Mouse (Mus musculus): ENCODE results near the gene Prr13. TPM values are rescaled to one million over a fixed set of nuclear protein-coding genes. Genes with fewer than 3 reads are reported as not detected.

The Prr13 gene
- polyA plus RNA-seq, 1 experiment: 18.5 TPM

GRCm38 (mm10) chr15:102503447-102503846, 44.6 kb downstream of the Prr13 start, which contains the start of gene Gm10337:
Gm10337 (plus strand) TSS chr15:102503722.
- Histone ChIP-seq H3K27ac (ENCODE audit: control insufficient read depth, insufficient read depth, low read depth, low read length) (no peak within 1 kb of the TSS), H3K36me3 (ENCODE audit: control insufficient read depth, insufficient read depth, low read length) (peaks cover 1% of the 10 kb centered on the region; the same call in 1 of the 2 replicates), H3K4me3 (ENCODE audit: control insufficient read depth, low read depth, low read length) (no peak within 1 kb of the TSS), H3K4me1 (ENCODE audit: control insufficient read depth, insufficient read depth, low read length) (no peaks in the 10 kb centered on the region), H3K27me3 (ENCODE audit: control insufficient read depth, insufficient read depth, low read length) (no peaks in the 10 kb centered on the region)
- TF ChIP-seq CTCF (IDR thresholded peaks at IDR 0.05; ENCODE audit: control insufficient read depth, insufficient read depth, insufficient replicate concordance, low read depth, low read length): no peak

- Histone ChIP-seq H3K27ac (ENCODE audit: control insufficient read depth, insufficient read depth, low read depth, low read length) (no peak overlapping the region), H3K4me3 (ENCODE audit: control insufficient read depth, low read depth, low read length) (no peak overlapping the region), H3K27me3 (ENCODE audit: control insufficient read depth, insufficient read depth, low read length) (no peaks in the 10 kb centered on the region), H3K36me3 (ENCODE audit: control insufficient read depth, insufficient read depth, low read length) (peaks cover 1% of the 10 kb centered on the region; the same call in 1 of the 2 replicates), H3K4me1 (ENCODE audit: control insufficient read depth, insufficient read depth, low read length) (no peaks in the 10 kb centered on the region)
- TF ChIP-seq POLR2A (IDR thresholded peaks at IDR 0.05; ENCODE audit: control insufficient read depth, low read depth, low read length) (no peak), CTCF (IDR thresholded peaks at IDR 0.05; ENCODE audit: control insufficient read depth, insufficient read depth, insufficient replicate concordance, low read depth, low read length) (no peak)
Observed at GRCm38 (mm10) chr15:102503924-102504782, 45.3 kb downstream of the Prr13 start.

GRCm38 (mm10) chr15:102505073-102505769, 46.4 kb downstream of the Prr13 start:
- Histone ChIP-seq H3K27ac (ENCODE audit: control insufficient read depth, insufficient read depth, low read depth, low read length) (no peak overlapping the region), H3K4me1 (ENCODE audit: control insufficient read depth, insufficient read depth, low read length) (peaks cover 5% of the 10 kb centered on the region), H3K27me3 (ENCODE audit: control insufficient read depth, insufficient read depth, low read length) (no peaks in the 10 kb centered on the region), H3K36me3 (ENCODE audit: control insufficient read depth, insufficient read depth, low read length) (no peaks in the 10 kb centered on the region; the same call in 1 of the 2 replicates), H3K4me3 (ENCODE audit: control insufficient read depth, low read depth, low read length) (no peak overlapping the region)
- TF ChIP-seq CTCF (IDR thresholded peaks at IDR 0.05; ENCODE audit: control insufficient read depth, insufficient read depth, insufficient replicate concordance, low read depth, low read length) (no peak), POLR2A (IDR thresholded peaks at IDR 0.05; ENCODE audit: control insufficient read depth, low read depth, low read length) (no peak)

- Histone ChIP-seq H3K27ac (ENCODE audit: control insufficient read depth, insufficient read depth, low read depth, low read length) (no peak overlapping the region), H3K4me1 (ENCODE audit: control insufficient read depth, insufficient read depth, low read length) (peaks cover 8% of the 10 kb centered on the region), H3K4me3 (ENCODE audit: control insufficient read depth, low read depth, low read length) (no peak overlapping the region), H3K36me3 (ENCODE audit: control insufficient read depth, insufficient read depth, low read length) (no peaks in the 10 kb centered on the region), H3K27me3 (ENCODE audit: control insufficient read depth, insufficient read depth, low read length) (no peaks in the 10 kb centered on the region)
- no peak for TF ChIP-seq POLR2A (IDR thresholded peaks at IDR 0.05; ENCODE audit: control insufficient read depth, low read depth, low read length)
- TF ChIP-seq CTCF (IDR thresholded peaks at IDR 0.05; ENCODE audit: control insufficient read depth, insufficient read depth, insufficient replicate concordance, low read depth, low read length): no peak
Observed at GRCm38 (mm10) chr15:102505770-102506463, 47.1 kb downstream of the Prr13 start.

- no peak overlapping the region for H3K27ac ChIP-seq (ENCODE audit: control insufficient read depth, insufficient read depth, low read depth, low read length)
- peaks cover 12% of the 10 kb centered on the region for H3K4me1 ChIP-seq (ENCODE audit: control insufficient read depth, insufficient read depth, low read length)
- H3K4me3 ChIP-seq (ENCODE audit: control insufficient read depth, low read depth, low read length): no peak overlapping the region
- no peak for TF ChIP-seq CTCF (IDR thresholded peaks at IDR 0.05; ENCODE audit: control insufficient read depth, insufficient read depth, insufficient replicate concordance, low read depth, low read length)
- TF ChIP-seq POLR2A (IDR thresholded peaks at IDR 0.05; ENCODE audit: control insufficient read depth, low read depth, low read length): no peak
- no peaks in the 10 kb centered on the region for H3K27me3 ChIP-seq (ENCODE audit: control insufficient read depth, insufficient read depth, low read length)
- no peaks in the 10 kb centered on the region for H3K36me3 ChIP-seq (ENCODE audit: control insufficient read depth, insufficient read depth, low read length)
Observed at GRCm38 (mm10) chr15:102506464-102506830, 47.6 kb downstream of the Prr13 start.

- Histone ChIP-seq H3K36me3 (ENCODE audit: control insufficient read depth, insufficient read depth, low read length) (no peaks in the 10 kb centered on the region), H3K4me1 (ENCODE audit: control insufficient read depth, insufficient read depth, low read length) (peaks cover 13% of the 10 kb centered on the region), H3K27me3 (ENCODE audit: control insufficient read depth, insufficient read depth, low read length) (no peaks in the 10 kb centered on the region), H3K4me3 (ENCODE audit: control insufficient read depth, low read depth, low read length) (no peak overlapping the region), H3K27ac (ENCODE audit: control insufficient read depth, insufficient read depth, low read depth, low read length) (no peak overlapping the region)
- TF ChIP-seq POLR2A (IDR thresholded peaks at IDR 0.05; ENCODE audit: control insufficient read depth, low read depth, low read length) (no peak), CTCF (IDR thresholded peaks at IDR 0.05; ENCODE audit: control insufficient read depth, insufficient read depth, insufficient replicate concordance, low read depth, low read length) (no peak)
Observed at GRCm38 (mm10) chr15:102506864-102507263, 48.0 kb downstream of the Prr13 start.

- no peak overlapping the region for H3K4me3 ChIP-seq (ENCODE audit: control insufficient read depth, low read depth, low read length)
- H3K4me1 ChIP-seq (ENCODE audit: control insufficient read depth, insufficient read depth, low read length): peaks cover 13% of the 10 kb centered on the region
- no peak overlapping the region for H3K27ac ChIP-seq (ENCODE audit: control insufficient read depth, insufficient read depth, low read depth, low read length)
- no peaks in the 10 kb centered on the region for H3K27me3 ChIP-seq (ENCODE audit: control insufficient read depth, insufficient read depth, low read length)
- H3K36me3 ChIP-seq (ENCODE audit: control insufficient read depth, insufficient read depth, low read length): no peaks in the 10 kb centered on the region
- TF ChIP-seq POLR2A (IDR thresholded peaks at IDR 0.05; ENCODE audit: control insufficient read depth, low read depth, low read length) (no peak), CTCF (IDR thresholded peaks at IDR 0.05; ENCODE audit: control insufficient read depth, insufficient read depth, insufficient replicate concordance, low read depth, low read length) (no peak)
Observed at GRCm38 (mm10) chr15:102507561-102507960, 48.7 kb downstream of the Prr13 start.

Data from testis, adult 2 months (tissue).